In the genomic region with DNA sequence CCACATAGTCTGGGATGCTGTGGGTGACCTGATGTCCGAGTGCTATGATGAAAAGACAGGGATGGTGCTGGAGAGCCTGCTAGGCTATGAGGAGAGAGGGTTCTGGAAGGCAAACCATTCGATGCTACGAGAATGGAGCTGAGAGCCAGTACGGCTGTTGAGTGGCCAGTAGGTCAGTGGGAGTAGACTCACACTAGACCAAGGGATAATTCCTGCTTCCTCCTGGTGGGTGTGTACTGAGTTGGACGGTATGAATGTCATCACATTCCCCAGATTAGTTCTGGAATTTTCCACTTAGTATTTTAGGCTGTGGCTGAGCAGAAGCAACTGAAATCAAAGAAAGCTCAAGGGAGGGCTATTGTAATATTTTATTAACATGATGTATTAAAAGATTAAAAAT, we compare ENCODE assay signal across 21 mouse cellular contexts. TPM values are rescaled to one million over a fixed set of nuclear protein-coding genes. Genes with fewer than 3 reads are reported as not detected.
A peak's percentile ranks its signal among the peaks of the same experiment; 100 is the strongest.
DNase-seq lines count a peak whose midpoint lies in the region; ATAC-seq and TF ChIP-seq lines count a peak whose summit lies in the region.
"Had no signal": no experiment of that assay in that cellular context is flagged by ENCODE, and none has a peak within 500 bp of the region (broad histone marks: within the 10 kb centered on the region; RNA-seq: fewer than 3 reads in every experiment).

No protein-coding gene starts in this region.

- peak; percentile 58; the same call in 1 of the 2 replicates for ATAC-seq in kidney, embryonic 14.5 days (ENCODE audit: low FRiP score, low TSS enrichment)
- ATAC-seq in lung, postnatal 0 days, result no peak
- ATAC-seq: intestine, embryonic 16.5 days had no signal

- TF ChIP-seq EP300 in lung, postnatal 0 days (IDR thresholded peaks at IDR 0.05), result no peak

- no peak overlapping the region for H3K9ac ChIP-seq in kidney, embryonic 14.5 days (ENCODE audit: low read depth, low read length)
- H3K9ac ChIP-seq in lung, postnatal 0 days (replicated peaks; ENCODE audit: low read depth), result no peak overlapping the region
- H3K9ac ChIP-seq: embryonic facial prominence, embryonic 13.5 days; hindbrain, embryonic 15.5 days; liver, embryonic 14.5 days; neural tube, embryonic 12.5 days had no signal

- no peaks in the 10 kb centered on the region for H3K36me3 ChIP-seq in kidney, embryonic 14.5 days (ENCODE audit: control insufficient read depth, insufficient read depth, low read length)
- H3K36me3 ChIP-seq in lung, postnatal 0 days (ENCODE audit: insufficient read depth, low read length), result no peaks in the 10 kb centered on the region
- H3K36me3 ChIP-seq: embryonic facial prominence, embryonic 13.5 days; hindbrain, embryonic 15.5 days; midbrain, embryonic 10.5 days; neural tube, embryonic 12.5 days had no signal

- H3K9me3 ChIP-seq in kidney, embryonic 14.5 days (ENCODE audit: control insufficient read depth, low read length), result no peaks in the 10 kb centered on the region
- H3K9me3 ChIP-seq in lung, postnatal 0 days (ENCODE audit: low read length), result no peaks in the 10 kb centered on the region
- H3K9me3 ChIP-seq: embryonic facial prominence, embryonic 13.5 days; hindbrain, embryonic 15.5 days; midbrain, embryonic 10.5 days; neural tube, embryonic 12.5 days had no signal

- H3K27me3 ChIP-seq in kidney, embryonic 14.5 days (ENCODE audit: control insufficient read depth, insufficient read depth, low read length), result no peaks in the 10 kb centered on the region
- H3K27me3 ChIP-seq in lung, postnatal 0 days (replicated peaks; ENCODE audit: insufficient read depth, low read length), result no peaks in the 10 kb centered on the region
- H3K27me3 ChIP-seq: embryonic facial prominence, embryonic 13.5 days; hindbrain, embryonic 15.5 days; neural tube, embryonic 12.5 days had no signal

- WGBS in kidney, embryonic 14.5 days, result 64% methylated on average over 5 of the region's 5 CpGs
- WGBS in lung, postnatal 0 days, result 61% methylated on average over 5 of the region's 5 CpGs

- peak; percentile 30 for DNase-seq in gastrocnemius, adult 18-20 months (ENCODE audit: low spot score)
- no peak for DNase-seq in gastrocnemius, adult 8-10 months (ENCODE audit: low spot score in 2 of 2)
- DNase-seq in kidney, postnatal 36 days, result no peak
- DNase-seq in lung, postnatal 25 days (ENCODE audit: low spot score), result peak; percentile 23
- DNase-seq in lung, postnatal 0 days (ENCODE audit: low spot score), result no peak
- DNase-seq in heart, postnatal 4 days, result peak; percentile 28
- no peak for DNase-seq in layer of hippocampus, postnatal 14 days (ENCODE audit: low spot score in 2 of 2)
- DNase-seq: adrenal gland, postnatal 25 days; cerebellum, adult 8-10 months; lung, postnatal 4 days had no signal

- H3K27ac ChIP-seq in kidney, embryonic 14.5 days (ENCODE audit: low read depth, low read length), result no peak overlapping the region
- H3K27ac ChIP-seq in lung, postnatal 0 days (ENCODE audit: low read length), result no peak overlapping the region
- H3K27ac ChIP-seq: embryonic facial prominence, embryonic 13.5 days; liver, embryonic 14.5 days; midbrain, embryonic 10.5 days; neural tube, embryonic 12.5 days had no signal

- no peak overlapping the region for H3K4me3 ChIP-seq in kidney, embryonic 14.5 days (ENCODE audit: low read length)
- no peak overlapping the region for H3K4me3 ChIP-seq in lung, postnatal 0 days (ENCODE audit: low read depth, low read length)
- H3K4me3 ChIP-seq: embryonic facial prominence, embryonic 13.5 days; hindbrain, embryonic 15.5 days; midbrain, embryonic 10.5 days; neural tube, embryonic 12.5 days had no signal

- no peak for TF ChIP-seq CTCF in lung, postnatal 0 days (IDR thresholded peaks at IDR 0.05)

- no peak overlapping the region for H3K4me2 ChIP-seq in kidney, embryonic 14.5 days (replicated peaks; ENCODE audit: low read depth, low read length)
- H3K4me2 ChIP-seq in lung, postnatal 0 days (replicated peaks; ENCODE audit: low read depth, low read length), result no peak overlapping the region
- H3K4me2 ChIP-seq: embryonic facial prominence, embryonic 13.5 days; hindbrain, embryonic 15.5 days; neural tube, embryonic 12.5 days had no signal

- H3K4me1 ChIP-seq in kidney, embryonic 14.5 days (ENCODE audit: control insufficient read depth, insufficient read depth, low read length), result peaks cover 3% of the 10 kb centered on the region; the same call in 1 of the 2 replicates
- no peaks in the 10 kb centered on the region for H3K4me1 ChIP-seq in lung, postnatal 0 days (ENCODE audit: insufficient read depth, low read depth, low read length)

RNA-seq across cellular contexts. Expression of a gene that starts 34.9 kb away (rescaled TPM):
- total RNA-seq in gastrocnemius, adult 18-20 months (2021), result not detected
- not detected for total RNA-seq in gastrocnemius, adult 8-10 months (2022)
- polyA plus RNA-seq in kidney, embryonic 14.5 days (2014; fragmentation: Nextera tagmentation; extraction: Ambion mirVana), result not detected in 2 replicates
- polyA plus RNA-seq in lung, postnatal 0 days (2015; fragmentation: Nextera tagmentation; extraction: Ambion mirVana), result 0.12 TPM in 1 of 2 replicates, not detected in the other
- not detected for total RNA-seq in heart, postnatal 4 days (2021)
- total RNA-seq in layer of hippocampus, postnatal 14 days (2021), result not detected
- total RNA-seq: adrenal gland, postnatal 25 days; heart, adult 18-20 months; left cerebral cortex, adult 8-10 months had no signal
- polyA plus RNA-seq: embryonic facial prominence, embryonic 13.5 days; hindbrain, embryonic 15.5 days; limb, embryonic 11.5 days; midbrain, embryonic 10.5 days; neural tube, embryonic 12.5 days; spleen, adult 2 months had no signal

RNA-seq across cellular contexts. Expression of a gene that starts 40.8 kb away (rescaled TPM):
- 1 to 10 TPM in 1 of 2 experiments, under 1 TPM in 1; 0.88 to 1.4 TPM for total RNA-seq in gastrocnemius, adult 18-20 months (2021)
- 1 to 10 TPM in 2 of 4 experiments, under 1 TPM in 2; 0.53 to 1.3 (median 0.90) TPM for total RNA-seq in gastrocnemius, adult 8-10 months (2022)
- polyA plus RNA-seq in kidney, embryonic 14.5 days (2014; fragmentation: Nextera tagmentation; extraction: Ambion mirVana), result 2.1 and 2.3 TPM in 2 replicates
- polyA plus RNA-seq in lung, postnatal 0 days (2015; fragmentation: Nextera tagmentation; extraction: Ambion mirVana), result 0.11 and 0.23 TPM in 2 replicates
- total RNA-seq in heart, postnatal 4 days (2021), result 10 to 100 TPM in 1 of 2 experiments, 1 to 10 TPM in 1; 8.6 to 11.9 TPM
- total RNA-seq in layer of hippocampus, postnatal 14 days (2021), result 100 to 1,000 TPM; 134 TPM

Comparison
In these comparisons a context has a peak if more than half of its experiments do, and no peak if none do; other contexts are left out.
1. DNase-seq: peak in gastrocnemius, adult 18-20 months (single experiment), lung, postnatal 25 days (single experiment) and heart, postnatal 4 days (single experiment); none in gastrocnemius, adult 8-10 months (0 of 2), kidney, postnatal 36 days (0 of 2), lung, postnatal 0 days (single experiment) and layer of hippocampus, postnatal 14 days (0 of 2).
2. RNA of a gene that starts 40.8 kb away (total RNA-seq): 134 TPM in layer of hippocampus, postnatal 14 days; 8.6 to 11.9 TPM in heart, postnatal 4 days, 0.88 to 1.4 TPM in gastrocnemius, adult 18-20 months and 0.53 to 1.3 TPM in gastrocnemius, adult 8-10 months; every median in the first group is over 10 times any median in the second.